Comparison of ENCODE assay signal across 28 mouse cellular contexts in the genomic region with DNA sequence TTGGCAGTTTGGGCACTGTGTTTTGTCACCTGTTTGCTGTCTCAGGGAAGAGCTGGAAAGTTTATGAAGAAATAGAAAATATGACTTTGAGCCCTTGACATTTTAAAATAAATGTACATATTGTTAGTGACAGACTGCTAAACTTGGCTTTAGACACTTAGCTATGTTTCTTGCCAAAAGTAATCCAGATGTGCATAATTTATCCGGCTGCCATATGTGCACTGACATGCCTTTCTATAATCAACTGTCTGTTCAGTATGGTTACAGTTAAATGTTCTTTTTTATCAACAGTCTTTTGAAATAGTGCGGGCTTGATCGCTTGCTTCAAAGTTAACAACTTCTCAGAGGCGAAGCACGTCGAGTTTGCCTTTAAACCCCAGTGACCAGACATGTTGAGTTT.
DNase-seq lines count a peak whose midpoint lies in the region; ATAC-seq and TF ChIP-seq lines count a peak whose summit lies in the region.
"Had no signal": no experiment of that assay in that cellular context is flagged by ENCODE, and none has a peak within 500 bp of the region (broad histone marks: within the 10 kb centered on the region; RNA-seq: fewer than 3 reads in every experiment).

No protein-coding gene starts in this region.

- ATAC-seq in forebrain, postnatal 0 days, result peak; percentile 27; the same call in 1 of the 2 replicates
- ATAC-seq in forebrain, embryonic 14.5 days, result no peak
- ATAC-seq in lung, embryonic 14.5 days (ENCODE audit: insufficient read depth), result peak; percentile 41; the same call in 1 of the 2 replicates
- 0 out of 2 replicates have a peak, but pooled peaks have one; percentile 55 for ATAC-seq in embryonic facial prominence, embryonic 14.5 days (ENCODE audit: low read depth)
- ATAC-seq in inflammation-experienced regulatory T-cells, adult 6 months, result no peak
- ATAC-seq: forebrain, embryonic 16.5 days; hindbrain, embryonic 16.5 days; intestine, embryonic 16.5 days had no signal

- DNase-seq in forebrain, postnatal 0 days, result no peak
- no peak for DNase-seq in forebrain, embryonic 14.5 days (ENCODE audit: low spot score)
- peak; percentile 56 for DNase-seq in lung, embryonic 14.5 days
- DNase-seq in lung, postnatal 10 days, result no peak
- peak; percentile 38 for DNase-seq in brain, embryonic 14.5 days (ENCODE audit: low read depth)
- DNase-seq in embryonic facial prominence, embryonic 14.5 days (ENCODE audit: low spot score), result peak; percentile 80
- DNase-seq in ovary, postnatal 14 days (ENCODE audit: low spot score), result no peak
- DNase-seq: adrenal gland, postnatal 14 days; B cell, adult 2 months; cerebellum, adult 11-12 months; cerebellum, adult 8-10 months; cerebellum, postnatal 10 days; cerebellum, postnatal 36 days; embryo, embryonic 11 days; gastrocnemius, postnatal 25 days; heart, postnatal 36 days; kidney, adult 2 months had no signal

- no peak overlapping the region for H3K9ac ChIP-seq in forebrain, postnatal 0 days
- H3K9ac ChIP-seq in forebrain, embryonic 14.5 days (ENCODE audit: low read length), result no peak overlapping the region
- no peak overlapping the region for H3K9ac ChIP-seq in lung, embryonic 14.5 days
- H3K9ac ChIP-seq in embryonic facial prominence, embryonic 14.5 days (ENCODE audit: low read depth, low read length), result no peak overlapping the region
- H3K9ac ChIP-seq: forebrain, embryonic 12.5 days; hindbrain, embryonic 13.5 days had no signal

- no peaks in the 10 kb centered on the region for H3K9me3 ChIP-seq in forebrain, postnatal 0 days (ENCODE audit: low read length)
- no peaks in the 10 kb centered on the region for H3K9me3 ChIP-seq in forebrain, embryonic 14.5 days (replicated peaks; ENCODE audit: control insufficient read depth, low read length)
- no peaks in the 10 kb centered on the region for H3K9me3 ChIP-seq in lung, embryonic 14.5 days (ENCODE audit: low read depth, low read length)
- no peaks in the 10 kb centered on the region for H3K9me3 ChIP-seq in embryonic facial prominence, embryonic 14.5 days (ENCODE audit: control insufficient read depth, low read length)
- H3K9me3 ChIP-seq: forebrain, embryonic 12.5 days; G1E; hindbrain, embryonic 10.5 days; hindbrain, embryonic 13.5 days had no signal

- 64% methylated on average over 6 of the region's 6 CpGs for WGBS in forebrain, postnatal 0 days
- 81% methylated on average over 6 of the region's 6 CpGs for WGBS in forebrain, embryonic 14.5 days
- WGBS in lung, embryonic 14.5 days, result 36% methylated on average over 6 of the region's 6 CpGs
- 38% methylated on average over 6 of the region's 6 CpGs for WGBS in embryonic facial prominence, embryonic 14.5 days

- no peaks in the 10 kb centered on the region for H3K4me1 ChIP-seq in forebrain, postnatal 0 days (ENCODE audit: insufficient read depth)
- peaks cover 3% of the 10 kb centered on the region; the same call in 1 of the 2 replicates for H3K4me1 ChIP-seq in forebrain, embryonic 14.5 days (ENCODE audit: control insufficient read depth, insufficient read depth, low read length)
- H3K4me1 ChIP-seq in lung, embryonic 14.5 days (ENCODE audit: insufficient read depth), result peaks cover 5% of the 10 kb centered on the region; the same call in 1 of the 2 replicates
- peaks cover 7% of the 10 kb centered on the region; the same call in 1 of the 2 replicates for H3K4me1 ChIP-seq in embryonic facial prominence, embryonic 14.5 days (ENCODE audit: control insufficient read depth, insufficient read depth, low read length)
- H3K4me1 ChIP-seq: forebrain, embryonic 12.5 days; hindbrain, embryonic 10.5 days; hindbrain, embryonic 13.5 days had no signal

- H3K36me3 ChIP-seq in forebrain, postnatal 0 days (ENCODE audit: insufficient read depth), result no peaks in the 10 kb centered on the region
- no peaks in the 10 kb centered on the region for H3K36me3 ChIP-seq in forebrain, embryonic 14.5 days (ENCODE audit: control insufficient read depth, insufficient read depth, low read length)
- H3K36me3 ChIP-seq in lung, embryonic 14.5 days (ENCODE audit: insufficient read depth), result no peaks in the 10 kb centered on the region
- H3K36me3 ChIP-seq in embryonic facial prominence, embryonic 14.5 days (ENCODE audit: control insufficient read depth, insufficient read depth, low read length), result no peaks in the 10 kb centered on the region
- H3K36me3 ChIP-seq: forebrain, embryonic 12.5 days; hindbrain, embryonic 10.5 days; hindbrain, embryonic 13.5 days had no signal

- no peak for TF ChIP-seq POLR2A in brain, embryonic 14.5 days (IDR thresholded peaks at IDR 0.05; ENCODE audit: borderline replicate concordance, extremely low read depth, insufficient read depth, insufficient read length, poor library complexity, severe bottlenecking)

- no peak for TF ChIP-seq CTCF in forebrain, postnatal 0 days (IDR thresholded peaks at IDR 0.05; ENCODE audit: low read depth)
- TF ChIP-seq CTCF in lung, embryonic 14.5 days (IDR thresholded peaks at IDR 0.05; ENCODE audit: low read depth), result no peak
- no peak for TF ChIP-seq CTCF in brain, embryonic 14.5 days (IDR thresholded peaks at IDR 0.05; ENCODE audit: borderline replicate concordance, extremely low read depth, insufficient read depth, insufficient read length)

- H3K27me3 ChIP-seq in forebrain, postnatal 0 days (ENCODE audit: insufficient read depth, low read length), result no peaks in the 10 kb centered on the region
- H3K27me3 ChIP-seq in forebrain, embryonic 14.5 days (replicated peaks; ENCODE audit: control insufficient read depth, insufficient read depth, low read length), result no peaks in the 10 kb centered on the region
- no peaks in the 10 kb centered on the region for H3K27me3 ChIP-seq in lung, embryonic 14.5 days (ENCODE audit: insufficient read depth, low read length)
- no peaks in the 10 kb centered on the region for H3K27me3 ChIP-seq in embryonic facial prominence, embryonic 14.5 days (replicated peaks; ENCODE audit: control insufficient read depth, insufficient read depth, low read length)
- H3K27me3 ChIP-seq: CH12.LX; forebrain, embryonic 12.5 days; hindbrain, embryonic 13.5 days had no signal

- H3K27ac ChIP-seq in forebrain, postnatal 0 days (ENCODE audit: low read depth, low read length), result no peak overlapping the region
- no peak overlapping the region for H3K27ac ChIP-seq in forebrain, embryonic 14.5 days (ENCODE audit: low read depth, low read length)
- H3K27ac ChIP-seq in lung, embryonic 14.5 days (ENCODE audit: low read depth), result 0 out of 2 replicates have a peak overlapping the region, but pooled peaks have one; percentile 42
- no peak overlapping the region for H3K27ac ChIP-seq in embryonic facial prominence, embryonic 14.5 days (replicated peaks; ENCODE audit: low read depth, low read length)
- H3K27ac ChIP-seq: forebrain, embryonic 12.5 days; hindbrain, embryonic 10.5 days; hindbrain, embryonic 13.5 days had no signal

- H3K4me3 ChIP-seq in forebrain, postnatal 0 days (ENCODE audit: low read depth, low read length), result no peak overlapping the region
- no peak overlapping the region for H3K4me3 ChIP-seq in forebrain, embryonic 14.5 days (ENCODE audit: low read depth, low read length)
- H3K4me3 ChIP-seq in lung, embryonic 14.5 days (ENCODE audit: low read depth, low read length), result no peak overlapping the region
- H3K4me3 ChIP-seq in embryonic facial prominence, embryonic 14.5 days (ENCODE audit: low read depth, low read length), result no peak overlapping the region
- H3K4me3 ChIP-seq: erythroblast, embryonic 14.5 days; forebrain, embryonic 12.5 days; hindbrain, embryonic 10.5 days; hindbrain, embryonic 13.5 days had no signal

- no peak overlapping the region for H3K4me2 ChIP-seq in forebrain, postnatal 0 days (ENCODE audit: low read depth)
- H3K4me2 ChIP-seq in forebrain, embryonic 14.5 days (ENCODE audit: low read length), result no peak overlapping the region
- H3K4me2 ChIP-seq in lung, embryonic 14.5 days, result no peak overlapping the region
- H3K4me2 ChIP-seq in embryonic facial prominence, embryonic 14.5 days (ENCODE audit: low read depth, low read length), result no peak overlapping the region
- H3K4me2 ChIP-seq: forebrain, embryonic 12.5 days; heart, embryonic 11.5 days; hindbrain, embryonic 13.5 days had no signal

Comparison
In these comparisons a context has a peak if more than half of its experiments do, and no peak if none do; other contexts are left out.
1. ATAC-seq: peak in forebrain, postnatal 0 days (single experiment), lung, embryonic 14.5 days (single experiment) and embryonic facial prominence, embryonic 14.5 days (single experiment); none in forebrain, embryonic 14.5 days (single experiment) and inflammation-experienced regulatory T-cells, adult 6 months (single experiment).
2. DNase-seq: peak in lung, embryonic 14.5 days (single experiment), brain, embryonic 14.5 days (single experiment) and embryonic facial prominence, embryonic 14.5 days (single experiment); none in forebrain, postnatal 0 days (single experiment), forebrain, embryonic 14.5 days (single experiment), lung, postnatal 10 days (single experiment) and ovary, postnatal 14 days (single experiment).